In genomic region chr4:106533421-106534080, GRCm38 (mm10) we compare ENCODE assay signal across 13 mouse cellular contexts. TPM values are rescaled to one million over a fixed set of nuclear protein-coding genes. Genes with fewer than 3 reads are reported as not detected.
A peak's percentile ranks its signal among the peaks of the same experiment; 100 is the strongest.
DNase-seq lines count a peak whose midpoint lies in the region; ATAC-seq lines count a peak whose summit lies in the region.
"Had no signal": no experiment of that assay in that cellular context is flagged by ENCODE, and none has a peak within 500 bp of the region (broad histone marks: within the 10 kb centered on the region; RNA-seq: fewer than 3 reads in every experiment).

No protein-coding gene starts in this region.

- H3K27ac ChIP-seq in liver, embryonic 12.5 days, result no peak overlapping the region
- H3K27ac ChIP-seq: heart, embryonic 10.5 days had no signal

- peaks cover 7% of the 10 kb centered on the region for H3K4me1 ChIP-seq in liver, embryonic 12.5 days

- intact Hi-C loops in left cerebral cortex, postnatal 14 days (cut with DNase I), result no loop called here

- DNase-seq in frontal cortex, postnatal 10 days (ENCODE audit: low spot score in 2 of 2), result no peak
- DNase-seq in liver, result peak; percentile 7
- DNase-seq in R1 (ENCODE audit: low read depth, low spot score), result peak; percentile 11
- DNase-seq in thymus, postnatal 0 days (ENCODE audit: low spot score), result peak; percentile 76
- no peak for DNase-seq in left cerebral cortex, postnatal 14 days (ENCODE audit: low spot score in 2 of 2)
- no peak for DNase-seq in right cerebral cortex, adult 18-20 months
- DNase-seq: lung, postnatal 36 days had no signal

- no peak overlapping the region for H3K9ac ChIP-seq in liver, embryonic 12.5 days

- ATAC-seq in frontal cortex, adult (ENCODE audit: low TSS enrichment), result 0 out of 2 replicates have a peak, but pooled peaks have one; percentile 30
- no peak for ATAC-seq in liver, embryonic 12.5 days
- ATAC-seq: inflammation-experienced regulatory T-cells, adult 6 months had no signal

- H3K27me3 ChIP-seq in liver, embryonic 12.5 days (replicated peaks), result 0 out of 2 replicates have a peak, but pooled peaks cover 5% of the 10 kb centered on the region

- H3K4me2 ChIP-seq in liver, embryonic 12.5 days, result no peak overlapping the region

- no peak overlapping the region for H3K4me3 ChIP-seq in liver, embryonic 12.5 days
- H3K4me3 ChIP-seq: heart, embryonic 10.5 days had no signal

- WGBS in liver, embryonic 12.5 days (ENCODE audit: insufficient replicate concordance), result 23% methylated on average over 7 of the region's 7 CpGs

- H3K9me3 ChIP-seq in liver, embryonic 12.5 days (replicated peaks), result no peaks in the 10 kb centered on the region
- H3K9me3 ChIP-seq: G1E; heart, embryonic 10.5 days had no signal

- no peaks in the 10 kb centered on the region for H3K36me3 ChIP-seq in liver, embryonic 12.5 days
- H3K36me3 ChIP-seq: G1E; heart, embryonic 10.5 days had no signal

RNA-seq across cellular contexts. Expression of gene Dhcr24, which starts 27.3 kb away (rescaled TPM):
- 5.8 and 5.9 TPM in 2 replicates for polyA plus RNA-seq in liver, embryonic 12.5 days (2016; fragmentation: Nextera tagmentation; extraction: Ambion mirVana)
- polyA plus RNA-seq in thymus, postnatal 0 days (2015; fragmentation: Nextera tagmentation; extraction: Ambion mirVana), result 7.2 and 7.8 TPM in 2 replicates
- 100 to 1,000 TPM; 112 to 119 TPM for total RNA-seq in left cerebral cortex, postnatal 14 days (2021)

RNA-seq across cellular contexts. Expression of gene Bsnd, which starts 41.5 kb away (rescaled TPM):
- not detected in 2 replicates for polyA plus RNA-seq in liver, embryonic 12.5 days (2016; fragmentation: Nextera tagmentation; extraction: Ambion mirVana)
- polyA plus RNA-seq in thymus, postnatal 0 days (2015; fragmentation: Nextera tagmentation; extraction: Ambion mirVana), result 0.08 and 0.16 TPM in 2 replicates
- total RNA-seq in left cerebral cortex, postnatal 14 days (2021), result not detected
- total RNA-seq: common myeloid progenitor, adult 5-6 weeks had no signal
- polyA plus RNA-seq: G1E; inflammation-experienced regulatory T-cells, adult 6 months had no signal

Comparison
In these comparisons a context has a peak if more than half of its experiments do, and no peak if none do; other contexts are left out.
1. DNase-seq: peak in liver (single experiment), R1 (single experiment) and thymus, postnatal 0 days (single experiment); none in frontal cortex, postnatal 10 days (0 of 2), left cerebral cortex, postnatal 14 days (0 of 2) and right cerebral cortex, adult 18-20 months (single experiment).